Mouse (Mus musculus) erythroblast, embryonic 14.5 days (primary cell): Measurements from ENCODE around the gene 4930415O20Rik.

Source experiments
- GATA1 ChIP-seq: IDR thresholded peaks from 2 replicates; pipeline ENCODE4 v1.6.1; 2012; ENCODE audit warnings: low read length, inconsistent platforms, mixed read lengths
- TAL1 ChIP-seq: IDR thresholded peaks from 3 replicates; pipeline ENCODE4 v1.6.1; 2012; ENCODE audit warnings: low read length, inconsistent platforms, mixed read lengths

GRCm38 (mm10) chr15:98616362-98617175 is 45.8 kb downstream of the 4930415O20Rik start:
- TF ChIP-seq TAL1: no peak
- TF ChIP-seq GATA1: no peak
